Mouse (Mus musculus) MEL (cell line): ENCODE measurements at regions not wholly inside any gene's neighbourhood (a gene's known extent, or its start where the extent isn't known, plus 50 kb on each side); places are given as distances from the start of the nearest gene placed in this dataset.

Source experiments
- DNase-seq: peaks from one replicate; pipeline ENCODE4 v3.0.0; 2011; ENCODE audit warnings: low read depth, low spot score
- H3K27ac ChIP-seq: 2 replicates; pipeline ENCODE4 v1.5.1; 2012; ENCODE audit warnings: low read depth, mild to moderate bottlenecking, control low read depth, low read length, moderate library complexity; ENCODE audit not compliant: control insufficient read depth
- H3K27me3 ChIP-seq, 2 experiments: fragments of 150-350 bp in 1 of 2; sonication (generic) in 1 of 2; 2 replicates each; pipeline ENCODE4 v1.6.1; 2012; ENCODE audit warnings: low read length in 2 of 2, mild to moderate bottlenecking in 2 of 2, improper control_type of control experiment in 1 of 2, moderate library complexity in 1 of 2; ENCODE audit not compliant: insufficient read depth in 2 of 2, control insufficient read depth in 1 of 2
- H3K36me3 ChIP-seq, 2 experiments: 2 replicates each; pipeline ENCODE4 v1.6.1; 2012 to 2014; ENCODE audit warnings: low read length in 2 of 2, improper control_type of control experiment in 1 of 2, inconsistent platforms in 1 of 2, mild to moderate bottlenecking in 1 of 2; ENCODE audit not compliant: insufficient read depth in 2 of 2, control insufficient read depth in 1 of 2
- H3K4me1 ChIP-seq, 2 experiments: fragments of 150-350 bp in 1 of 2; sonication (generic) in 1 of 2; 2 replicates each; pipeline ENCODE4 v1.6.1; 2012; ENCODE audit warnings: low read length in 2 of 2, improper control_type of control experiment in 1 of 2, mild to moderate bottlenecking in 1 of 2; ENCODE audit not compliant: insufficient read depth in 2 of 2, control insufficient read depth in 1 of 2
- H3K4me3 ChIP-seq, 2 experiments: fragments of 150-350 bp in 1 of 2; sonication (generic) in 1 of 2; 2 replicates each; pipeline ENCODE4 v1.5.1; 2012; ENCODE audit warnings: low read depth in 2 of 2, low read length in 2 of 2, mild to moderate bottlenecking in 2 of 2, moderate library complexity in 2 of 2, control low read depth in 1 of 2, improper control_type of control experiment in 1 of 2; ENCODE audit not compliant: control insufficient read depth in 1 of 2, insufficient read depth in 1 of 2
- H3K79me2 ChIP-seq: 2 replicates; pipeline ENCODE4 v1.6.1; 2012; ENCODE audit warnings: mild to moderate bottlenecking, low read length, moderate library complexity; ENCODE audit not compliant: control insufficient read depth, poor library complexity, insufficient read depth
- H3K9ac ChIP-seq: 2 replicates; pipeline ENCODE4 v1.6.1; 2012; ENCODE audit warnings: low read depth, mild to moderate bottlenecking, control low read depth, low read length, moderate library complexity; ENCODE audit not compliant: control insufficient read depth, poor library complexity, severe bottlenecking
- H3K9me3 ChIP-seq: fragments of 150-350 bp; sonication (generic); replicated peaks from 2 replicates; pipeline ENCODE4 v1.6.1; 2012; ENCODE audit warnings: mild to moderate bottlenecking, low read length, improper control_type of control experiment, moderate library complexity; ENCODE audit not compliant: insufficient read depth
- CHD1 ChIP-seq: IDR thresholded peaks from 2 replicates; pipeline ENCODE4 v1.6.1; 2012; ENCODE audit warnings: low read depth, mild to moderate bottlenecking, inconsistent platforms, low read length, improper control_type of control experiment
- CHD2 ChIP-seq: IDR thresholded peaks from 2 replicates; pipeline ENCODE4 v1.6.1; 2011; ENCODE audit warnings: low read length, improper control_type of control experiment
- CTCF ChIP-seq, 3 experiments: IDR thresholded peaks in 2 of 3; conservative IDR thresholded peaks in 1 of 3; 2 replicates each; pipeline ENCODE4 v1.5.1; 2011 to 2012; ENCODE audit warnings: low read length in 3 of 3, low read depth in 2 of 3, mild to moderate bottlenecking in 2 of 3, improper control_type of control experiment in 1 of 3, inconsistent platforms in 1 of 3, mixed read lengths in 1 of 3, moderate library complexity in 1 of 3; ENCODE audit not compliant: control insufficient read depth in 1 of 3, insufficient read depth in 1 of 3, poor library complexity in 1 of 3, severe bottlenecking in 1 of 3
- ELF1 ChIP-seq: IDR thresholded peaks from 2 replicates; pipeline ENCODE4 v1.6.1; 2014; ENCODE audit warnings: low read depth, mild to moderate bottlenecking, inconsistent platforms, low read length, improper control_type of control experiment, moderate library complexity
- GABPA ChIP-seq: IDR thresholded peaks from 2 replicates; pipeline ENCODE4 v1.6.1; 2012; ENCODE audit warnings: low read depth, mild to moderate bottlenecking, inconsistent platforms, low read length, improper control_type of control experiment, moderate library complexity
- MAZ ChIP-seq: IDR thresholded peaks from 2 replicates; pipeline ENCODE4 v1.6.1; 2012; ENCODE audit warnings: low read depth, mild to moderate bottlenecking, inconsistent platforms, low read length, improper control_type of control experiment
- MYC ChIP-seq: IDR thresholded peaks from 2 replicates; pipeline ENCODE4 v1.6.1; 2011; ENCODE audit warnings: low read depth, mild to moderate bottlenecking, low read length, improper control_type of control experiment, moderate library complexity
- NELFE ChIP-seq: IDR thresholded peaks from 2 replicates; pipeline ENCODE4 v1.6.1; 2011; ENCODE audit warnings: low read depth, low read length, improper control_type of control experiment
- POLR2AphosphoS5 ChIP-seq: IDR thresholded peaks from 2 replicates; pipeline ENCODE4 v1.6.1; 2012; ENCODE audit warnings: low read depth, borderline replicate concordance, mild to moderate bottlenecking, inconsistent platforms, low read length, moderate library complexity, mixed read lengths
- RAD21 ChIP-seq: IDR thresholded peaks from 2 replicates; pipeline ENCODE4 v1.6.1; 2011; ENCODE audit warnings: mild to moderate bottlenecking, low read depth, low read length, improper control_type of control experiment
- RCOR1 ChIP-seq: IDR thresholded peaks from 2 replicates; pipeline ENCODE4 v1.6.1; 2012; ENCODE audit warnings: low read depth, mild to moderate bottlenecking, inconsistent platforms, low read length, improper control_type of control experiment
- SIN3A ChIP-seq: IDR thresholded peaks from 2 replicates; pipeline ENCODE4 v1.6.1; 2012; ENCODE audit warnings: low read length, improper control_type of control experiment, inconsistent platforms
- UBTF ChIP-seq: IDR thresholded peaks from 2 replicates; pipeline ENCODE4 v1.6.1; 2012; ENCODE audit warnings: low read depth, mild to moderate bottlenecking, inconsistent platforms, low read length, improper control_type of control experiment, moderate library complexity, borderline replicate concordance; ENCODE audit not compliant: insufficient read depth
- ZC3H11A ChIP-seq: IDR thresholded peaks from 2 replicates; pipeline ENCODE4 v1.6.1; 2012; ENCODE audit warnings: low read depth, mild to moderate bottlenecking, inconsistent platforms, low read length, improper control_type of control experiment

DNA sequence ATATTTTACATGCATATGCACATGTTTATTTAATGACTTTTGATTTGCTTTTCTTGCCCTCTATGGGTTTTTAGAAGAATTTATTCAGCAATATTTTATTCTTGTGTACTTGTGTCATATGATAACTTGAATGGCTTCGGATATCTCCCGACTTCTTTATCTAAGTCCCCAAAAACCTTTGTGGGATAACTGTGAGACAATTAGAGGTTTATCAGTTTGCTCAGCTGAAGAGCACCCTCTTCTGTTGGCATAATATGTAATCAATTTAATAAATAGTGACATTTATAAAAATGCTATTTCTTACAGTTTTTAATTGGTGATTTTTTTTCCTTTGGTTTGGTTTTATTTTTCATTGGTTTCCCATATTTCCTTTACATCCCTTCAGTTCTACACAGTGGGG lies 194.2 kb upstream of the Tent5a start (continued):
- TF ChIP-seq RAD21 = peak; percentile 58
- TF ChIP-seq CTCF (IDR thresholded peaks at IDR 0.05 in 2 of 3, conservative IDR thresholded peaks at IDR 0.05 in 1 of 3; ENCODE audit: control insufficient read depth in 1 of 3, insufficient read depth in 1 of 3, low read depth in 2 of 3, low read length in 3 of 3, poor library complexity in 1 of 3, severe bottlenecking in 1 of 3) = peak in 1 of 3 experiments; percentile 41; a peak in 2 of 6 replicates
- no peak for TF ChIP-seq POLR2AphosphoS5

DNA sequence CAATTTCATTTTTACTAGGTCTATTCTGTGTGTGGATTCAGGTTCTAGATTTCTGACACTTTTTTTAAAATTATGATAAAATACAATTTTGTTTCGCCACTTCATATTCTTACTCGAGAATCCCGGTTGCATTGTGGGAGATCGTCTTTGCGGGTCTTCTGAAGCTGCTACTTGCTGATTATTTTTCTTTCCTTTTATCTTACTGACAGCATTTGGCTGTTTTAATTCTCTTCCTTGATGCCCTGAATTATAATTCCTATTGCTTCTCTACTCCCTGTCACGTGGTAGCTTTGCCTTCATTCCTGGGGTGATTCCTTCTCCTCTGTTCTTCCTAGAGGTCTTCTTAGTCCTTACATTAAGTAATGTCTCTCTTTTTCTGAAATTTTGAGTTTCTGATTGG lies 193.8 kb upstream of the Tent5a start:
- peak; percentile 4 for DNase-seq
- TF ChIP-seq CHD2 (no peak), ELF1 (no peak), POLR2AphosphoS5 (no peak), MAZ (no peak), ZC3H11A (no peak), UBTF (no peak), CTCF (IDR thresholded peaks at IDR 0.05 in 2 of 3, conservative IDR thresholded peaks at IDR 0.05 in 1 of 3; ENCODE audit: control insufficient read depth in 1 of 3, insufficient read depth in 1 of 3, low read depth in 2 of 3, low read length in 3 of 3, poor library complexity in 1 of 3, severe bottlenecking in 1 of 3) (no peak), SIN3A (no peak), RCOR1 (no peak)
- Histone ChIP-seq H3K79me2 (no peaks in the 10 kb centered on the region), H3K36me3 (no peaks in the 10 kb centered on the region; a peak in 1 of 4 replicates), H3K9me3 (no peaks in the 10 kb centered on the region), H3K4me1 (no peaks in the 10 kb centered on the region; a peak in 1 of 4 replicates), H3K27me3 (no peaks in the 10 kb centered on the region), H3K4me3 (no peak overlapping the region), H3K27ac (no peak overlapping the region), H3K9ac (no peak overlapping the region)

DNA sequence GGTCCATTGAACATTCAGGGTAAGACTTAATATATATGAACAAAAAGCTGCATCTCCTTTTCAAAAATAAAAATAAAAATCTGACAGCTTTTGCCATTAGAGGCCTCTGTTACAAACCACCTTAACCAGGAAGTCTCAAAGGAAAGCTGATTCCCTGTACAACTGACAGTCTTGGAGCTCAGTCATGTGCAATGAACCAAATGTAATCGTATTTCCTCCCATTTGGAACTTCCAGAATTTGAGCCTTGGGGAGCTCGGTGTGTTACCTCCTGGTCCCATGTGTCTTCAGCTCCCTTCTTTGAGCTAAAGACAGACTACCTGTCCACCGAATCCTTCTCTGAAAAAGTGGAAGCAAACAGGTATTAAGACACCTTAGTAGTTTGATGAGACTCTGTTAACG lies 171.9 kb upstream of the Tent5a start:
- no peak for DNase-seq
- H3K9me3 ChIP-seq = no peaks in the 10 kb centered on the region
- H3K4me1 ChIP-seq = no peaks in the 10 kb centered on the region
- TF ChIP-seq MAZ = no peak
- no peak for TF ChIP-seq GABPA
- no peak for TF ChIP-seq CHD1
- no peak for TF ChIP-seq NELFE
- no peak for TF ChIP-seq ZC3H11A
- TF ChIP-seq CTCF (IDR thresholded peaks at IDR 0.05 in 2 of 3, conservative IDR thresholded peaks at IDR 0.05 in 1 of 3; ENCODE audit: control insufficient read depth in 1 of 3, insufficient read depth in 1 of 3, low read depth in 2 of 3, low read length in 3 of 3, poor library complexity in 1 of 3, severe bottlenecking in 1 of 3) = no peak
- no peak for TF ChIP-seq MYC
- no peaks in the 10 kb centered on the region for H3K36me3 ChIP-seq
- H3K79me2 ChIP-seq = no peaks in the 10 kb centered on the region
- H3K9ac ChIP-seq = no peak overlapping the region
- H3K27ac ChIP-seq = no peak overlapping the region
- no peak overlapping the region for H3K4me3 ChIP-seq
- H3K27me3 ChIP-seq = no peaks in the 10 kb centered on the region; a peak in 1 of 4 replicates
